Mouse (Mus musculus) layer of hippocampus, postnatal 14 days (tissue): ENCODE results near the gene Slx1b. TPM values are rescaled to one million over a fixed set of nuclear protein-coding genes. Genes with fewer than 3 reads are reported as not detected.
"Not testable (repeated sequence)": the region's sequence is repeated elsewhere in the genome, so short reads cannot be mapped to it uniquely, and the experiment has no call there.

Source experiments
- DNase-seq, 2 experiments: peaks; one replicate each; pipeline ENCODE4 v3.0.0; 2021 to 2022; ENCODE audit warnings: low spot score in 2 of 2, mixed read lengths in 1 of 2
- total RNA-seq, 2 experiments: library from RNA; stranded (reverse); gene quantifications; 2 replicates each; pipeline ENCODE4 v1.2.3; 2021

Slx1b gene
- total RNA-seq, 2 experiments from 2014 or later: 16.2 to 19.8 TPM

GRCm38 (mm10) chr7:126702861-126703756 is 7.5 kb upstream of the Slx1b start:
- DNase-seq: no peak

GRCm38 (mm10) chr7:126702358-126702757 is 6.8 kb upstream of the Slx1b start:
- no peak for DNase-seq

- no peak for DNase-seq
Observed at GRCm38 (mm10) chr7:126701559-126702357, 6.2 kb upstream of the Slx1b start.

GRCm38 (mm10) chr7:126701070-126701469 is 5.5 kb upstream of the Slx1b start:
- peak; percentile 92 to 93 for DNase-seq

- no peak for DNase-seq
Observed at GRCm38 (mm10) chr7:126700063-126701015, 4.8 kb upstream of the Slx1b start.

GRCm38 (mm10) chr7:126697838-126698237 is 2.3 kb upstream of the Slx1b start:
- DNase-seq: no peak

GRCm38 (mm10) chr7:126696886-126697285 is 1.3 kb upstream of the Slx1b start:
- DNase-seq: no peak

- DNase-seq: no peak
Observed at GRCm38 (mm10) chr7:126696303-126696702, 719 bp upstream of the Slx1b start.

GRCm38 (mm10) chr7:126695210-126695611 is 373 bp downstream of the Slx1b start, which contains the start of gene Bola2:
TSS of gene Bola2 (plus strand) at chr7:126695401.
- DNase-seq: no peak

- DNase-seq: no peak
Observed at GRCm38 (mm10) chr7:126694441-126695051, 1.0 kb downstream of the Slx1b start.

GRCm38 (mm10) chr7:126693781-126694180 is 1.8 kb downstream of the Slx1b start:
- DNase-seq: no peak

GRCm38 (mm10) chr7:126693256-126693655 is 2.3 kb downstream of the Slx1b start:
- DNase-seq: peak; percentile 80 to 91

GRCm38 (mm10) chr7:126692426-126692825 is 3.2 kb downstream of the Slx1b start:
- DNase-seq: no peak

GRCm38 (mm10) chr7:126691676-126692075 is 3.9 kb downstream of the Slx1b start:
- no peak for DNase-seq

- no peak for DNase-seq
Observed at GRCm38 (mm10) chr7:126690737-126691136, 4.8 kb downstream of the Slx1b start.

GRCm38 (mm10) chr7:126689021-126689420 is 6.6 kb downstream of the Slx1b start:
- no peak for DNase-seq

GRCm38 (mm10) chr7:126688156-126688555 is 7.4 kb downstream of the Slx1b start:
- not testable (repeated sequence) for DNase-seq

GRCm38 (mm10) chr7:126681221-126681620 is 14.4 kb downstream of the Slx1b start:
- DNase-seq: no peak

- no peak for DNase-seq
Observed at GRCm38 (mm10) chr7:126679683-126680082, 15.9 kb downstream of the Slx1b start.
